Mouse (Mus musculus): Measurements from ENCODE around the gene Csnk1e.

DNA sequence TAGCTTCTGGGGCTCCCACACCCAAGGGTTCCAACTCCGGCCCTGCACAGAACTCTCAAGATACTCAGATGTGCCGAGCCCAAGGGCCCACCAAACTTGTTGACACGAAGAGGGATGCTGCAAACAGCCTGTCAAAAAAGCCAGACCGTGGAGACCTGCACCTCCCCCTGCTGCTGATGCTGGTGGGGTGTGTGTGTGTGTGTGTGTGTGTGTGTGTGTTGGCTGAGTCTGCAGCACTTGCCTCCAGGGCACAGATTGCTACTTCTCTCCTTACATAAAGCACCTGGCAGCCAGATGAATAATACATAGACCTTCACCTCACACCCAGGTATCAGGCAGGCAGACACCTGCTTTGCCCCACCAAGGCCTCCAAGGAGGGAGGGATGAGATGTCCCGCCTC is 53.2 kb downstream of the Csnk1e start:
- TF ChIP-seq CTCF (IDR thresholded peaks at IDR 0.05; ENCODE audit: borderline replicate concordance, insufficient read depth, low read depth, low read length), result no peak
- no peak for TF ChIP-seq POLR2A (IDR thresholded peaks at IDR 0.05; ENCODE audit: borderline replicate concordance, insufficient read depth, low read length)

Measured in cerebellum, adult 2 months (tissue).